Comparison of ENCODE assay signal across 8 mouse cellular contexts in the genomic region with DNA sequence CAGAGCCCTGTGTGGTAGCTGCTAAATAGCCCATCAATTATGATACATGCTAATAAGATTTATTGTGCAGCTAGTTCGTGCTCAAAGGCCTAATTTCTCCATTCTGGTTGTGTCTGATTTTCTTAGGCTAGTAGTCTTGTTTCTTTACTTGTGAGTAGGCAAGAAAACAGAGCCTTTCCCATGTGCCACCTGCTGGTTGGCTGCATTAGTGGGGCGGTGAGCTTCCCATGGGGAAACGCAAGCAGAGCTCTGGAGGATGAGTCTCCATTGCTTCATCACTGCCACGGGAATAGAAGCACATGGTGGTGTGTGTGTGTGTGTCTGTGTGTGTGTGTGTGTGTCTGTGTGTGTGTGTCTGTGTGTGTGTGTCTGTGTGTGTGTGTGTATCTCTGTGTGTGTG.
DNase-seq lines count a peak whose midpoint lies in the region; ATAC-seq and TF ChIP-seq lines count a peak whose summit lies in the region.

No protein-coding gene starts in this region.

- peak; percentile 34 for TF ChIP-seq CTCF in liver, embryonic 14.5 days (IDR thresholded peaks at IDR 0.05; ENCODE audit: low read depth)

- no peaks in the 10 kb centered on the region for H3K9me3 ChIP-seq in liver, embryonic 14.5 days (ENCODE audit: control insufficient read depth, low read length)
- H3K9me3 ChIP-seq in liver, embryonic 12.5 days (replicated peaks) = no peaks in the 10 kb centered on the region; the same call in 1 of the 2 replicates

- H3K27ac ChIP-seq in liver, embryonic 14.5 days = no peak overlapping the region
- no peak overlapping the region for H3K27ac ChIP-seq in liver, embryonic 12.5 days

- H3K9ac ChIP-seq in liver, embryonic 14.5 days (replicated peaks) = no peak overlapping the region
- H3K9ac ChIP-seq in liver, embryonic 12.5 days = no peak overlapping the region

- ATAC-seq in liver, embryonic 14.5 days (ENCODE audit: insufficient read depth) = no peak
- no peak for ATAC-seq in liver, embryonic 12.5 days

- no peak for DNase-seq in liver, embryonic 14.5 days (ENCODE audit: low read depth in 3 of 3, low spot score in 3 of 3)
- DNase-seq in adrenal gland, postnatal 10 days = peak; percentile 72
- peak; percentile 18 to 33 for DNase-seq in frontal cortex, postnatal 14 days (ENCODE audit: low spot score in 2 of 2)
- peak; percentile 25 to 41 for DNase-seq in layer of hippocampus, adult 8-10 months (ENCODE audit: low spot score in 2 of 2)
- peak; percentile 57 to 58 for DNase-seq in right cerebral cortex, adult 2 months (ENCODE audit: low spot score in 2 of 2)
- DNase-seq in thymus, postnatal 25 days = no peak
- DNase-seq in urinary bladder, postnatal 4 days (ENCODE audit: low spot score in 2 of 2) = no peak

- H3K36me3 ChIP-seq in liver, embryonic 14.5 days (replicated peaks; ENCODE audit: control insufficient read depth, insufficient read depth, low read depth) = no peaks in the 10 kb centered on the region
- H3K36me3 ChIP-seq in liver, embryonic 12.5 days = no peaks in the 10 kb centered on the region

- no peak overlapping the region for H3K4me3 ChIP-seq in liver, embryonic 14.5 days (ENCODE audit: insufficient read depth in 1 of 2, low read depth in 2 of 2, low read length in 2 of 2)
- no peak overlapping the region for H3K4me3 ChIP-seq in liver, embryonic 12.5 days

- H3K27me3 ChIP-seq in liver, embryonic 14.5 days (ENCODE audit: control insufficient read depth, insufficient read depth, low read length) = no peaks in the 10 kb centered on the region
- H3K27me3 ChIP-seq in liver, embryonic 12.5 days (replicated peaks) = no peaks in the 10 kb centered on the region

- no peak overlapping the region for H3K4me2 ChIP-seq in liver, embryonic 14.5 days (ENCODE audit: low read depth)
- H3K4me2 ChIP-seq in liver, embryonic 12.5 days = no peak overlapping the region

- WGBS in liver, embryonic 14.5 days (ENCODE audit: insufficient replicate concordance) = 58% methylated on average over 4 of the region's 4 CpGs
- 61% methylated on average over 4 of the region's 4 CpGs for WGBS in liver, embryonic 12.5 days (ENCODE audit: insufficient replicate concordance)

- H3K4me1 ChIP-seq in liver, embryonic 14.5 days (replicated peaks; ENCODE audit: control insufficient read depth in 2 of 2, insufficient read depth in 2 of 2, low read length in 1 of 2) = no peaks in the 10 kb centered on the region
- no peaks in the 10 kb centered on the region for H3K4me1 ChIP-seq in liver, embryonic 12.5 days

- TF ChIP-seq EP300 in liver, embryonic 14.5 days (IDR thresholded peaks at IDR 0.05; ENCODE audit: low read depth) = no peak

Comparison
In these comparisons a context has a peak if more than half of its experiments do, and no peak if none do; other contexts are left out.
1. DNase-seq: peak in adrenal gland, postnatal 10 days (single experiment), frontal cortex, postnatal 14 days (2 of 2), layer of hippocampus, adult 8-10 months (2 of 2) and right cerebral cortex, adult 2 months (2 of 2); none in liver, embryonic 14.5 days (0 of 3), thymus, postnatal 25 days (single experiment) and urinary bladder, postnatal 4 days (0 of 2).